In genomic region chr13:112463868-112464625, GRCm38 (mm10) we compare ENCODE assay signal across 8 mouse cellular contexts. TPM values are rescaled to one million over a fixed set of nuclear protein-coding genes. Genes with fewer than 3 reads are reported as not detected.
DNase-seq lines count a peak whose midpoint lies in the region; ATAC-seq and TF ChIP-seq lines count a peak whose summit lies in the region.

Il6st (plus strand) TSS chr13:112464070.

- TF ChIP-seq POLR2A in MEL (IDR thresholded peaks at IDR 0.05; ENCODE audit: control insufficient read depth in 1 of 2, insufficient read depth in 1 of 2, low read depth in 1 of 2, low read length in 2 of 2, poor library complexity in 1 of 2) = peak; percentile 24 to 57; a peak in 1 of 4 replicates
- peak; percentile 80 for TF ChIP-seq POLR2A in cerebellum, adult 2 months (IDR thresholded peaks at IDR 0.05; ENCODE audit: borderline replicate concordance, insufficient read depth, low read length)

- peak; percentile 93 for DNase-seq in MEL (ENCODE audit: low read depth, low spot score)
- DNase-seq in cerebellum, adult 2 months = peak; percentile 96 to 97
- DNase-seq in forelimb bud, embryonic 11.5 days (ENCODE audit: low read depth, low spot score) = peak; percentile 89
- DNase-seq in layer of hippocampus, adult 9-10 months (ENCODE audit: low spot score) = peak; percentile 72
- peak; percentile 93 for DNase-seq in ovary, postnatal 10 days (ENCODE audit: low spot score)
- peak; percentile 85 to 91 for DNase-seq in thymus, postnatal 10 days (ENCODE audit: low spot score in 2 of 2)

- no peaks in the 10 kb centered on the region for H3K9me3 ChIP-seq in MEL (replicated peaks; ENCODE audit: insufficient read depth, low read length)
- no peaks in the 10 kb centered on the region for H3K9me3 ChIP-seq in lung, embryonic 16.5 days (ENCODE audit: control insufficient read depth, low read length)

- no peak for TF ChIP-seq RAD21 in MEL (IDR thresholded peaks at IDR 0.05; ENCODE audit: low read depth, low read length)

- no peak within 1 kb of the TSS for H3K27ac ChIP-seq in MEL (ENCODE audit: control insufficient read depth, low read depth, low read length)
- H3K27ac ChIP-seq in cerebellum, adult 2 months (ENCODE audit: insufficient read depth, low read length) = peak within 1 kb of the TSS; percentile 87
- H3K27ac ChIP-seq in lung, embryonic 16.5 days (ENCODE audit: low read length) = peak within 1 kb of the TSS; percentile 94

- peaks cover 0 to 4% of the 10 kb centered on the region in 2 experiments; a peak in 1 of 4 replicates for H3K36me3 ChIP-seq in MEL (ENCODE audit: control insufficient read depth in 1 of 2, insufficient read depth in 2 of 2, low read length in 2 of 2)
- H3K36me3 ChIP-seq in lung, embryonic 16.5 days (ENCODE audit: control insufficient read depth, insufficient read depth, low read length) = no peaks in the 10 kb centered on the region

- ATAC-seq in hematopoietic stem cell, adult 5-6 weeks (replicated peaks in 1 of 2; ENCODE audit: insufficient read depth in 1 of 2, low FRiP score in 2 of 2, low TSS enrichment in 1 of 2, low read depth in 1 of 2, poor library complexity in 2 of 2, severe bottlenecking in 2 of 2) = peak; percentile 96
- ATAC-seq in lung, embryonic 16.5 days (ENCODE audit: low read depth) = peak; percentile 99

- peak within 1 kb of the TSS; percentile 81 for H3K4me2 ChIP-seq in lung, embryonic 16.5 days (ENCODE audit: low read depth, low read length)

- peak within 1 kb of the TSS; percentile 69 to 91 for H3K4me3 ChIP-seq in MEL (ENCODE audit: control insufficient read depth in 1 of 2, insufficient read depth in 1 of 2, low read depth in 2 of 2, low read length in 2 of 2)
- H3K4me3 ChIP-seq in cerebellum, adult 2 months (replicated peaks; ENCODE audit: insufficient read depth, low read depth, low read length) = peak within 1 kb of the TSS; percentile 89
- H3K4me3 ChIP-seq in lung, embryonic 16.5 days (ENCODE audit: low read length) = peak within 1 kb of the TSS; percentile 89

- 0 out of 4 replicates have a peak, but pooled peaks cover 0 to 3% of the 10 kb centered on the region in 2 experiments for H3K4me1 ChIP-seq in MEL (ENCODE audit: control insufficient read depth in 1 of 2, insufficient read depth in 2 of 2, low read length in 2 of 2)
- H3K4me1 ChIP-seq in cerebellum, adult 2 months (ENCODE audit: control insufficient read depth, insufficient read depth, low read length) = no peaks in the 10 kb centered on the region; the same call in 1 of the 2 replicates
- peaks cover 24% of the 10 kb centered on the region for H3K4me1 ChIP-seq in lung, embryonic 16.5 days (replicated peaks; ENCODE audit: control insufficient read depth, insufficient read depth, low read length)

- no peak for TF ChIP-seq CTCF in MEL (IDR thresholded peaks at IDR 0.05 in 2 of 3, conservative IDR thresholded peaks at IDR 0.05 in 1 of 3; ENCODE audit: control insufficient read depth in 1 of 3, insufficient read depth in 1 of 3, low read depth in 2 of 3, low read length in 3 of 3, poor library complexity in 1 of 3, severe bottlenecking in 1 of 3)
- no peak for TF ChIP-seq CTCF in cerebellum, adult 2 months (IDR thresholded peaks at IDR 0.05; ENCODE audit: borderline replicate concordance, insufficient read depth, low read depth, low read length)

- H3K79me2 ChIP-seq in MEL (ENCODE audit: control insufficient read depth, insufficient read depth, low read length, poor library complexity) = peaks cover 4% of the 10 kb centered on the region

- peaks cover 0 to 3% of the 10 kb centered on the region in 2 experiments; a peak in 2 of 4 replicates for H3K27me3 ChIP-seq in MEL (ENCODE audit: control insufficient read depth in 1 of 2, insufficient read depth in 2 of 2, low read length in 2 of 2)
- H3K27me3 ChIP-seq in cerebellum, adult 2 months (ENCODE audit: control insufficient read depth, insufficient read depth, low read length) = no peaks in the 10 kb centered on the region
- no peaks in the 10 kb centered on the region for H3K27me3 ChIP-seq in lung, embryonic 16.5 days (ENCODE audit: control insufficient read depth, insufficient read depth, low read depth, low read length)

- H3K9ac ChIP-seq in MEL (ENCODE audit: control insufficient read depth, low read depth, low read length, poor library complexity, severe bottlenecking) = peak within 1 kb of the TSS; percentile 74
- H3K9ac ChIP-seq in lung, embryonic 16.5 days (ENCODE audit: low read length) = peak within 1 kb of the TSS; percentile 94

- TF ChIP-seq EP300 in MEL (IDR thresholded peaks at IDR 0.05; ENCODE audit: low read depth in 1 of 2, low read length in 2 of 2) = no peak

- under 1% methylated on average over 83 of the region's 85 CpGs for WGBS in cerebellum, adult 2 months
- under 1% methylated on average over 84 of the region's 85 CpGs for WGBS in lung, embryonic 16.5 days

TF ChIP-seq in MEL, 35 proteins besides CTCF, POLR2A, EP300 and RAD21:
- TF ChIP-seq ELF1 (IDR thresholded peaks at IDR 0.05; ENCODE audit: low read depth, low read length) = 0 out of 2 replicates have a peak, but pooled peaks have one; percentile 11
- no peak for TF ChIP-seq USF2 (IDR thresholded peaks at IDR 0.05; ENCODE audit: borderline replicate concordance in 1 of 2, insufficient read depth in 1 of 2, low read depth in 1 of 2, low read length in 2 of 2)
- no peak for TF ChIP-seq TAL1 (IDR thresholded peaks at IDR 0.05; ENCODE audit: low read length)
- TF ChIP-seq ZKSCAN1 (IDR thresholded peaks at IDR 0.05; ENCODE audit: low read depth, low read length) = no peak
- no peak for TF ChIP-seq JUND (IDR thresholded peaks at IDR 0.05; ENCODE audit: low read depth, low read length)
- no peak for TF ChIP-seq KAT2A (conservative IDR thresholded peaks at IDR 0.05; ENCODE audit: low read depth, low read length)
- no peak; the same call in none of the 2 replicates for TF ChIP-seq SIN3A (IDR thresholded peaks at IDR 0.05; ENCODE audit: low read length)
- TF ChIP-seq MAFK (IDR thresholded peaks at IDR 0.05; ENCODE audit: borderline replicate concordance, low read depth, low read length) = no peak
- TF ChIP-seq USF1 (IDR thresholded peaks at IDR 0.05; ENCODE audit: low read depth, low read length) = no peak
- peak; percentile 58; the same call in 1 of the 2 replicates for TF ChIP-seq ZMIZ1 (IDR thresholded peaks at IDR 0.05; ENCODE audit: low read depth, low read length)
- TF ChIP-seq MXI1 (IDR thresholded peaks at IDR 0.05; ENCODE audit: low read depth, low read length) = peak; percentile 18; the same call in 1 of the 2 replicates
- no peak for TF ChIP-seq CHD2 (IDR thresholded peaks at IDR 0.05; ENCODE audit: low read length)
- TF ChIP-seq UBTF (IDR thresholded peaks at IDR 0.05; ENCODE audit: borderline replicate concordance, insufficient read depth, low read depth, low read length) = peak; percentile 33; the same call in 1 of the 2 replicates
- TF ChIP-seq GATA1 (IDR thresholded peaks at IDR 0.05; ENCODE audit: low read depth, low read length) = no peak
- TF ChIP-seq HCFC1 (IDR thresholded peaks at IDR 0.05; ENCODE audit: low read depth, low read length) = no peak
- 0 out of 2 replicates have a peak, but pooled peaks have one; percentile 50 for TF ChIP-seq CHD1 (IDR thresholded peaks at IDR 0.05; ENCODE audit: low read depth, low read length)
- TF ChIP-seq NELFE (IDR thresholded peaks at IDR 0.05; ENCODE audit: low read depth, low read length) = peak; percentile 55
- no peak for TF ChIP-seq RCOR1 (IDR thresholded peaks at IDR 0.05; ENCODE audit: low read depth, low read length)
- no peak for TF ChIP-seq MYC (IDR thresholded peaks at IDR 0.05; ENCODE audit: low read depth, low read length)
- no peak for TF ChIP-seq ETS1 (IDR thresholded peaks at IDR 0.05; ENCODE audit: low read depth, low read length)
- 0 out of 2 replicates have a peak, but pooled peaks have one; percentile 22 for TF ChIP-seq TCF12 (IDR thresholded peaks at IDR 0.05; ENCODE audit: low read depth, low read length)
- TF ChIP-seq MAZ (IDR thresholded peaks at IDR 0.05; ENCODE audit: low read depth, low read length) = peak; percentile 60; the same call in 1 of the 2 replicates
- no peak for TF ChIP-seq MYB (IDR thresholded peaks at IDR 0.05; ENCODE audit: low read depth, low read length)
- TF ChIP-seq E2F4 (IDR thresholded peaks at IDR 0.05; ENCODE audit: borderline replicate concordance, low read depth, low read length) = no peak
TF ChIP-seq in MEL: peak in this region for 8.

RNA-seq across cellular contexts. Expression of gene Il6st, which starts in this region (rescaled TPM):
- total RNA-seq in MEL (2012; rRNA removed) = 1.7 TPM in 2 replicates
- 1 to 10 TPM in 1 of 2 experiments, not detected in 1; 3.7 TPM for polyA plus RNA-seq in MEL (2012; ENCODE audit: insufficient read depth in 1 of 2, insufficient read length in 2 of 2, low read depth in 1 of 2, low replicate concordance in 2 of 2, missing spikeins in 1 of 2)
- 32.4 and 32.8 TPM in 2 replicates for polyA plus RNA-seq in cerebellum, adult 2 months (2012; rRNA removed)
- 23.8 and 26.0 TPM in 2 replicates for total RNA-seq in hematopoietic stem cell, adult 5-6 weeks (2017)
- polyA plus RNA-seq in lung, embryonic 16.5 days (2015; fragmentation: Nextera tagmentation; extraction: Ambion mirVana) = 38.3 and 47.4 TPM in 2 replicates
